Mouse (Mus musculus): Measurements from ENCODE around the gene Adcy6.

DNA sequence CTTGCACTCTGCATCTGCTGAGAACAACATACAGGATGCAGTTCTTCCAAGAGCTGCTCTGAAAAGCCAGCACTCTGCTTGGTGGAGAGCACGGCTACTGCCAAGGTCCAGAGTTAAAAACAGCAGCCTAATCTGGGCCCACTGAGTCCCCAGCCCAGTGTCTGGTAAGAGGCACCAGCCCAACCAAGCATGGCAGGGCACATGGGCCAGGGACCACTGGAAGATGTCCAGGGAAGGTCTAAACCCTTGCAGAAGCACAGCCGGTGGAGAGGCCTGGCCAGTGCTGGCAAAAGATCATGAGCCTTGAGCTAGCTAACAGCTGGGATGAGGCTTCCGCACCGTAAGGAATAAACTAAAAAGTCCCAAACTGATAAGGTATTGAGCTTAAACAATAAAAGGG, 54.0 kb downstream of the Adcy6 start:
- no peak for TF ChIP-seq CTCF (IDR thresholded peaks at IDR 0.05; ENCODE audit: borderline replicate concordance, extremely low read depth, insufficient read depth, insufficient read length)
- TF ChIP-seq POLR2A (IDR thresholded peaks at IDR 0.05; ENCODE audit: borderline replicate concordance, extremely low read depth, insufficient read depth, insufficient read length, poor library complexity, severe bottlenecking): no peak
